Mouse (Mus musculus) forebrain, embryonic 16.5 days (tissue): ENCODE data around the gene Samd13. TPM values are rescaled to one million over a fixed set of nuclear protein-coding genes. Genes with fewer than 3 reads are reported as not detected.

ENCODE experiments used
- ATAC-seq: fragments of 200-750 bp; cut with Nextera tagmentation; 2 replicates; pipeline ENCODE4 v1.8.0; 2017; ENCODE audit warnings: mild to moderate bottlenecking, moderate library complexity
- H3K27ac ChIP-seq: fragments of 300-500 bp; sonication (generic); 2 replicates; pipeline ENCODE4 v1.5.1; 2014; ENCODE audit warnings: low read length, control low read depth
- H3K27me3 ChIP-seq: fragments of 300-500 bp; sonication (generic); replicated peaks from 2 replicates; pipeline ENCODE4 v1.6.1; 2014; ENCODE audit warnings: low read length; ENCODE audit not compliant: control insufficient read depth, insufficient read depth
- H3K36me3 ChIP-seq: fragments of 300-500 bp; sonication (generic); 2 replicates; pipeline ENCODE4 v1.6.1; 2014; ENCODE audit not compliant: control insufficient read depth, insufficient read depth
- H3K4me1 ChIP-seq: fragments of 300-500 bp; sonication (generic); replicated peaks from 2 replicates; pipeline ENCODE4 v1.6.1; 2014; ENCODE audit warnings: low read length; ENCODE audit not compliant: control insufficient read depth, insufficient read depth
- H3K4me2 ChIP-seq: fragments of 300-500 bp; sonication (generic); 2 replicates; pipeline ENCODE4 v1.6.1; 2014; ENCODE audit warnings: mild to moderate bottlenecking, low read length, control low read depth
- H3K4me3 ChIP-seq: fragments of 300-500 bp; sonication (generic); replicated peaks from 2 replicates; pipeline ENCODE4 v1.5.1; 2014; ENCODE audit warnings: mild to moderate bottlenecking, low read length, control low read depth
- H3K9ac ChIP-seq: fragments of 300-500 bp; sonication (generic); replicated peaks from 2 replicates; pipeline ENCODE4 v1.6.1; 2014; ENCODE audit warnings: low read depth, low read length, control low read depth
- H3K9me3 ChIP-seq: fragments of 300-500 bp; sonication (generic); 2 replicates; pipeline ENCODE4 v1.6.1; 2016; ENCODE audit warnings: low read length; ENCODE audit not compliant: control insufficient read depth
- WGBS: fragments of 180-500 bp; shearing (Covaris S2); extraction: QIAGEN DNeasy Blood & Tissue Kit; methylation state at CpG from one replicate; pipeline ENCODE4 v1.1.7; 2014; 5-methylcytosine and 5-hydroxymethylcytosine counted together
- polyA plus RNA-seq: library from polyadenylated mRNA; unstranded; fragments of >200 nt; fragmentation: Nextera tagmentation; extraction: Ambion mirVana; gene quantifications from 2 replicates; pipeline ENCODE4 v1.2.1, GENCODE M21; 2015

Gene Samd13
- polyA plus RNA-seq: 0.63 and 0.83 TPM in 2 replicates

GRCm38 (mm10) chr3:146684811-146685675, at the start of gene Samd13:
Gene Samd13 (minus strand): TSS chr3:146685592.
- Histone ChIP-seq H3K36me3 (no peaks in the 10 kb centered on the region), H3K27ac (no peak within 1 kb of the TSS), H3K9ac (peak within 1 kb of the TSS; percentile 33), H3K4me1 (peaks cover 18% of the 10 kb centered on the region), H3K27me3 (0 out of 2 replicates have a peak, but pooled peaks cover 3% of the 10 kb centered on the region), H3K4me2 (peak within 1 kb of the TSS; percentile 81), H3K9me3 (no peaks in the 10 kb centered on the region), H3K4me3 (peak within 1 kb of the TSS; percentile 46)
- ATAC-seq: peak; percentile 94
- 4% methylated on average over 50 of the region's 50 CpGs for WGBS

DNA sequence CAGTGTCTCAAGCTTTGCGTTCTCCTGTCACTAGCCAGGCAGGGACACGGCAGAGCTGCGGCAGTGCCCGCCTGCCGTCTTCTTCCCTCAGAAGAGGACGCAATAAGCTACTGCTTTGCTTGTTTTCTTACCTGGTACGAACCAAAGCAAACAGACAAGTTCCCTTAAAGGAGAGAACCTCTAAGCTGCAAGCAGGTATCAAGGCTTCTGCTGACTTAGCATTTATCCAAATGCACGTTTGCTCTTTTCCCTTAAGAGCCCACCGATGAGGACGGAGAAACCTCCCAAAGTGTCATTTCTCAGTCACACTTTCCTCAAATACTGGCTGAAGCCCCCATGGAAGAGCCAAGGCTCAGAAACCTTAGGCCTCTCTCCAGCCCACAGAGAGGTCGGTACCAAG, 46.1 kb upstream of the Samd13 start:
- Histone ChIP-seq H3K27me3 (no peaks in the 10 kb centered on the region), H3K4me2 (no peak overlapping the region), H3K27ac (no peak overlapping the region), H3K9me3 (no peaks in the 10 kb centered on the region), H3K4me1 (no peaks in the 10 kb centered on the region), H3K9ac (no peak overlapping the region), H3K36me3 (peaks cover 27% of the 10 kb centered on the region), H3K4me3 (no peak overlapping the region)
- no peak for ATAC-seq
- 94% methylated on average over 11 of the region's 11 CpGs for WGBS

DNA sequence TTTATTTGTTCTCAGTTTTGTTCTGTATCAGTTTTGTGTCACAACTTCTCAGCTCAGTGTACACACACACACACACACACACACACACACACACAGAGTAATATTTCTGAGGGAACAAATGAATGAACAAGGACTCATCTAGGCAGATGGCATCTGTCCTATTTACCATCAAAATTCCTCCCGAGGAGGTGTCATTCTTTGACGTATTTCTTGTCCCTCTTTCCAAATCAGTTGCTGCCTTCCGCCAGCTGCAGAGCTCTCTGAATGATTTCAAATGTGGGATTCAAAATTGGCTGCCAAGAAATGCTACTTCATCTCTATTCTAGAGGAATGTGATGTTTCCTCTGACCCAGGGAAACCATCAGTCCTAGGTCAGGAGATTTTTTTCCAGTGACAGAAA, 37.6 kb upstream of the Samd13 start:
- Histone ChIP-seq H3K9me3 (no peaks in the 10 kb centered on the region), H3K4me1 (no peaks in the 10 kb centered on the region; the same call in 1 of the 2 replicates), H3K9ac (no peak overlapping the region), H3K27me3 (no peaks in the 10 kb centered on the region), H3K4me3 (no peak overlapping the region), H3K36me3 (peaks cover 12% of the 10 kb centered on the region), H3K4me2 (no peak overlapping the region), H3K27ac (no peak overlapping the region)
- 57% methylated on average over 3 of the region's 3 CpGs for WGBS
- no peak for ATAC-seq

DNA sequence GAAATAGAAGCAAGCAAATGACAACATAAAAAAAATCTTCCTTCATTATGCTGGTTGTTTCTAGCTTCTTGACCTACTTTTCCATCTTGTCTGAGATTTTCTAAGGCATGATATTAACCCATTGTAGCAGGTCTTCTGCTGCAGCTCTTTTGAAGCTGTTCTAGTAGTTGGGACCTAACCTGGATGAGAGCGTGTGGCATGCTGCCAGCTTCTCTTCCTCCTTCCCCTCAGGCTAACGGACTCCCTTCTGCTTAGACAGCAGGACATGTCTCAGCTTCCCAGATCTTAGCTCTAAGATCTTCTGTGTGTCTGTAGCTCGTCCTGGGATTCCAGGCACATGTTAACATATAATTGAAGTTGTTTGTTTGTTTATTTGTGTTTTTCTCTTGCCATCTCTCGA, 34.3 kb upstream of the Samd13 start:
- Histone ChIP-seq H3K27me3 (no peaks in the 10 kb centered on the region), H3K4me2 (no peak overlapping the region), H3K4me1 (peaks cover 5% of the 10 kb centered on the region; the same call in 1 of the 2 replicates), H3K27ac (no peak overlapping the region), H3K9me3 (no peaks in the 10 kb centered on the region), H3K9ac (no peak overlapping the region), H3K4me3 (no peak overlapping the region), H3K36me3 (no peaks in the 10 kb centered on the region)
- ATAC-seq: no peak
- WGBS: 73% methylated on average over 4 of the region's 4 CpGs

- 77% methylated on average over 5 of the region's 5 CpGs for WGBS
- no peak for ATAC-seq
- Histone ChIP-seq H3K36me3 (no peaks in the 10 kb centered on the region), H3K27ac (no peak overlapping the region), H3K4me1 (peaks cover 5% of the 10 kb centered on the region; the same call in 1 of the 2 replicates), H3K4me2 (no peak overlapping the region), H3K4me3 (no peak overlapping the region), H3K27me3 (no peaks in the 10 kb centered on the region), H3K9me3 (no peaks in the 10 kb centered on the region), H3K9ac (no peak overlapping the region)
Measured at GRCm38 (mm10) chr3:146718251-146718650, 32.9 kb upstream of the Samd13 start.

GRCm38 (mm10) chr3:146712305-146712704, 26.9 kb upstream of the Samd13 start:
- 69% methylated on average over 7 of the region's 7 CpGs for WGBS
- Histone ChIP-seq H3K9me3 (no peaks in the 10 kb centered on the region), H3K9ac (no peak overlapping the region), H3K27ac (no peak overlapping the region), H3K4me1 (no peaks in the 10 kb centered on the region), H3K4me2 (no peak overlapping the region), H3K4me3 (no peak overlapping the region), H3K36me3 (no peaks in the 10 kb centered on the region), H3K27me3 (no peaks in the 10 kb centered on the region)
- ATAC-seq: no peak

DNA sequence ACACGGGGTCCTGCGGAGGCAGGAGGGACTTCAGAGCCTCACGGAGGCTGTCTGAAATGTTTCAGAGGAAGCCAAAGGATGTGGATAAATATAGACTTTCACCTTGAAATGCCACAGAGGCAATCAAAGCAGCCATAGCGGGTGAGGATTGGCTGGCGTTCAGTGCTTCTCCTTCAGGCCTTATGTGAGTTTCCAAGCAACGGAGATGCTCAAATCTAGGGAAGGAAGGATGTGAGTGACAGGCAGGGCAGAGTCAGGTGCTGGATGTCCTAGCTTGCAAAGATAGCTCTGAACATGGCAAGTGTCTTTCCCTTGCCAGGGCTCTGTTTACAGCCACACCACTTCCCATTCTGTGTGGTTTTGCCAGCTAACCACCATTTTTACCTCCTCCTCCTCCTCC, 26.2 kb upstream of the Samd13 start:
- no peak overlapping the region for H3K4me2 ChIP-seq
- H3K9me3 ChIP-seq: no peaks in the 10 kb centered on the region
- ATAC-seq: peak; percentile 65
- no peak overlapping the region for H3K27ac ChIP-seq
- WGBS: 71% methylated on average over 6 of the region's 6 CpGs
- H3K4me1 ChIP-seq: no peaks in the 10 kb centered on the region
- no peaks in the 10 kb centered on the region for H3K27me3 ChIP-seq
- no peaks in the 10 kb centered on the region for H3K36me3 ChIP-seq
- no peak overlapping the region for H3K9ac ChIP-seq
- H3K4me3 ChIP-seq: no peak overlapping the region

DNA sequence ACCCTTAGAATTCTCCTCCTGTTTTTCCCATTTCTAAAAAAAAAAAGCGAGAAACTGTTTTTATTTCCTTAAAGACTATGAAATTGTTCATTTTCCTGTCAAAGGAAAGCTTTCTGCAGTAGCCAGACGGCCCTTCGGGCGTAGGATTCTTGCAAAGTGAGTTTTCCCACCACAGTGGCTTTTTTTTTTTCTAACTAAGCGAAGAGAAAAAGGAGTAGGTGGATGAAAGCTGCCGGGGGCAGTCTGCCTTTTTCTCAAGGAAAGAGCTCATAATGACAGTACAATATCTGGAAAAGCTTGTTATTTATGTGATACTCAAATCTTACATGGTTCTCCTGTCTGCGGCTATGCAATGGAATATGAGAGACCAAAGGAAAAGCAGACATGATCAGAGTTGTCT, 25.7 kb upstream of the Samd13 start:
- 81% methylated on average over 7 of the region's 7 CpGs for WGBS
- no peaks in the 10 kb centered on the region for H3K27me3 ChIP-seq
- H3K36me3 ChIP-seq: no peaks in the 10 kb centered on the region
- no peak overlapping the region for H3K4me3 ChIP-seq
- no peak overlapping the region for H3K9ac ChIP-seq
- H3K4me1 ChIP-seq: no peaks in the 10 kb centered on the region
- H3K9me3 ChIP-seq: no peaks in the 10 kb centered on the region
- no peak overlapping the region for H3K27ac ChIP-seq
- no peak overlapping the region for H3K4me2 ChIP-seq
- no peak for ATAC-seq

DNA sequence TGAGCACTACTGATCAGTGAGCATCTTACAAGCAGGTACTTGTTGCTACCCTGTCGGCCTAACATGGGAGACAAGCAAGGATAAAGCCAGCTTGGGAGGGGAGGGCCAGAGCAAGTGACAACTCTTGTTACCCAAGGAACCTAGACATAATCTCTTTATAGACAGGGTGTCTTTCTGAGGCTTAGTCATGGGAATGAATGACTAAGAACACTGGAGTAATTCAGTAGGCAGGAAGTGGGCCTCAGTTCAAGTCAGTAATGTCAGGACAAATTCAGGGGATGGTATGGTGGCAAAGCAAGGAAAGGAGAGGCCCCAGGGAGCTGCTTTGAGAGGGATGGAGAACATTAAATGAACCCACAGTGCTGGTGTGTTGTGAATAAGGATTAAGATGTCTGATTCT, 23.7 kb upstream of the Samd13 start:
- Histone ChIP-seq H3K27me3 (no peaks in the 10 kb centered on the region), H3K4me2 (no peak overlapping the region), H3K4me1 (no peaks in the 10 kb centered on the region), H3K9ac (no peak overlapping the region), H3K4me3 (no peak overlapping the region), H3K36me3 (no peaks in the 10 kb centered on the region), H3K27ac (no peak overlapping the region), H3K9me3 (no peaks in the 10 kb centered on the region)
- 67% methylated on average over 1 of the region's 1 CpGs for WGBS
- no peak for ATAC-seq
